Mouse (Mus musculus) urinary bladder, adult 18-20 months (tissue): ENCODE data around the gene Tagln2.

ENCODE experiments used
- DNase-seq, 2 experiments: peaks; one replicate each; pipeline ENCODE4 v3.0.0; 2022; ENCODE audit warnings: low spot score in 2 of 2, mixed read lengths in 2 of 2

Gene Tagln2

DNA sequence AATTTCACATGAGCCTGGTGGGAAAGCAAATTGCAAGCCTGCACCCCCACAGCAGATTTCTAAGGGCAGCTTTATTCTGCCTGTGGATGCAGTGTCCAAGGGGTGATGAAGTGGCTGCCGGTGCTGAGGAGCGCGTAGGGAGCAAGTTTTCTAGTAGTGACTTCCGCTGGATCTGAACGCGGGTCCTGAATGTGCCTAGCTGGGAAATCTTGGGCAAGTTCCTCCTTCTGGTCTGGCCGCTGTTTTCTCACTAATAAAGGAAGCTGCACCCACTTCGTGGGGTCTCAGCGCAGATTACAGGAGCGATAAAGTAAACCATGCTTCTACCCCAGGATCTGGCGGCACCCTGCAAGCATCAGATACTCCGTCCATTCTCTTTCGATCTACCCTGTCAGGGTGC is 18.7 kb upstream of the Tagln2 start:
- no peak for DNase-seq

DNA sequence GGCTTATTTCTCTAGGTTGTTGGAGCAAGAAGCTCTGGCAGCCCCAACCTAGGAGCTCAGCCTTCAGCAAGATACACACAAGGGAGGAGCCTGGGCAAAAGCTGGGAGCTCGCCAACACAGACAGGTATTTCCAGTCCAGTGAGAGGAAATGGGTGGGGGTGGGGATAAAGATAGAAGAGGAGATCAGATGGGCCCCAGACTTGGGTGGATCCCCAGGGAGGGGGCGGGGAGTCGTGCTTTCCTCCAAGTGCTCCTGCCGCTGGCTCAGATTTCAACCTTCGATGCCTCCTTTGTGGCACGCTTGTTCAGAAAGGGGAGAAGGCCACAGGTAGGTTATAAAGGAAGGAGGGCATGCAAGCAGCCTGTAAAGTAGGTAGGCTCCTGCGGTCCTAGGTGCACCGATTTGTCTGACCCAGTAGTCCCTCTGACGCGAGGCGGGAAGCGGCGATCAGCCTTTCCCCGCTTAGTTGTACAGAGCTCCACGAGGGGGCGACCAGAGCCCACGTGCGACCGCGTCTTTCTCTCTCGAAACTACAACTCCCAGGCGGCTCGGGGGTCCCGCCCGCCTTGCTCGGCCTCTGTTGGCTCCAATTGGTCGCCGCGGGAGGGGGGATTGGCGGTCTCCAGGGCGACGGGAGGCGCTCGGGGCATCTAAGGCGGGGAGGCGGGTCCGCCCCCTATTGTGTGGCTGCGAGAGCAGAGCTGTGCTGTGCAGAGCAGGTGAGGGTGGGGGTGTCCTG is 18.1 kb upstream of the Tagln2 start, which contains the start of gene Igsf9:
Igsf9 (plus strand) TSS at position 249 of the 741 bp plus-strand sequence.
- peak; percentile 80 to 86 for DNase-seq

DNA sequence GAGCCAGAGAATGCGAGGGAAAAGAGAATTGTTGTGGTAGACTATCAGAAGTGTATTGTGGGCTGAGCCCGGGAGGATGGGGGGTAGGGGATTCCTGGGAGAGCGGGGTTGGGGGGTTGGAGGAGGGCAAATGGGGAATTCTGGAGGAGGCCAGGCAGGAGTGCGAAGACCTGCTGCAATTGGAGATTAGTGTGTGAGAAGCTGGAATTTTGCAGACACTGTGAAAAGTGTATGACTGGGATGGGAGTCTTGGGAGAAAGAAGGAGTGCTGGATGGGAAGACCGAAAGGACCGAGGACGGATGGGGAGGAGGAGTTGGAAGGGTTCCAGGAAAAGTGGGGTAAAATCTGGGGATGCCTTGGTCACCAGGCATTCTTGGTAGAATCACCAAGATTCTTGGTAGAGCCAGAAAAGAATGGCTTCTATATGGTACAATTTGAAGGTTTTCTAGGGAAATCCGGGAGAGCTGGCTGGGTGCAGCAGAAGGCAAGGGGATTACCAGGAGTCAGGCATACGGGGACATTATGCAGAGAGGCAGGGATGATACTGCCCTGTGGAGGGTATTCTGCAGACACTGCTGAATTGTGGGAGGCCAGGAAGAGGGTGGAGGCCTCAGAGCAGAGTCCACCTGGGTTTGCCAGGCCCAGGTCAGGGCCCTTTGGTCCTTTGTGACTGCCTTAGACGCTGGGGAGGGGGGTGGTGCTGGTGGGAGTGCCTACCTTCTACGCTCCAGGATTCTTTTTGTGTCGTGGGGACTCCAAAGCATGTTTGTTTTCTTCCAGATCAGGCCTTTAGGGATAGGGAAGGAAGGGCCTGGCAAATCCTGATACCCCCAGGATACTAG is 17.1 kb upstream of the Tagln2 start:
- DNase-seq: no peak

DNA sequence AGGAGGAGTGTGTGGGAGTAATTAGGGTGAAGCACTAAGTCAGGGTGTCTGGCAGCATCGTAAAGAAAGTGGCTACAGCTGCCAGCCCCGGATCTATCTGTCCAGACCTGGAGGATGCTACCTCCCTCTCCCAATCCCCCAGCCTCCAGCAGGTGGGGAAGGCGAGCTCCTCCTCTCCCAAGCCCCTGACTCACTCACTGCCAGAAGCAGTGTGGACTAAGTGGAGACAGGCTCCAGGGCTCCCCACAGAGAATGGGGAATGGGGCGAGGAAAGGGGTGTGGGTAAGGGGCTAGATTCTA is 16.5 kb upstream of the Tagln2 start:
- no peak for DNase-seq

- DNase-seq: no peak
Measured at GRCm38 (mm10) chr1:172484236-172484635, 15.6 kb upstream of the Tagln2 start.

DNA sequence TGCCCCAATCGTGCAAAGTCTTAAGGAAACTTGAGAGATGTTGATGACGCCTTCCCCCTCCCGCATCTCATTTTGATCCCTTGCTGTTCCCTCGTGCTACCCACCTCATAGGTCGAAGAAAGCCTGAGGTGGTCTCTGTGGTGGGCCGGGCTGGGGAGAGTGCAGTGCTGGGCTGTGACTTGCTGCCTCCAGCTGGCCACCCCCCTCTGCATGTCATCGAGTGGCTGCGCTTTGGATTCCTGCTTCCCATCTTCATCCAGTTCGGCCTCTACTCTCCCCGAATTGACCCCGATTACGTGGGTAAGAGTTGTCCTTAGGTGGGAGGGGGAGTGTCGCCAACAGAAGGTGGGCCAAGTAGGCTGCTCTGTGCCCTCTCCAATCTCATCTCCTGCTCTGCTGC is 15.2 kb upstream of the Tagln2 start:
- DNase-seq: no peak

DNA sequence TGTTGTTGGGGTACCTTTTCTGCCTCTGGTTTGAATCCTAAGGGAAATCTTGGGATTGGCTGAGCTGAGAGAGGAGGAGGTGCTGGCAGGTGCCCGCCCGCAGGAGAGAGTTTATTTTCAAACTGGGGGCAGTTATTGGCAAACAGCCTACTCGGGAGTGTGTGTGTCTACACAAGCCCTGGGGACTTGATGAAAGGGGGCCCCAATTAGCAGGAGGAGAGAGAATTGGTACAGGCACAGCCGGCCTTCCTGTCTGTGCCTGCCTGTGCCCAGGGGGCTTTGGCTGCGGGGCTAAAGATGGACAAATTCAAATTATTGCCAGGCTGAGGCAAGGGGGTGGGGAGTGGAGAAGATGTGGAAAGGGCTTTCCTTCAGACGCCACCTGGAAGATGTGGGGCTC is 14.0 kb upstream of the Tagln2 start:
- DNase-seq: no peak

DNA sequence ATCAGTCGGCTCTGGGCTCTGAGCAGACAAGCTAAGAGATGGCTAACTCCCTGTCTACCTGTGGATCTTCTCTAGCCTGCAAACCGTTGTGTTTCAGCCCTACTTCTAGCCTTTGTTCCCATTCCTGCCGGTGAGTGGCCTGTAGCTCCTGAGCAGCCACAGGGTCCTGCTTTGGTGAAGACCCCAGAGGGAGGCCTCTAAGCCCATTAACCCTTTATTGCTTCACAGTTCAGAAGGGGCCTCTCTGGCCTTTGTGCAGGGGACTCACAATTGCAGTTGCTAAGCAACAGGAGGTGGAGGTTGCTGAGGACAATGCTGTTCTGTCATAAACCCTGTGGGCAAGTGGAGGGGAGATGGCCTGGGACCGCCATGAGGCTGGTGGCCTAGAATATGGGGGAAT is 13.6 kb upstream of the Tagln2 start:
- DNase-seq: no peak

- no peak for DNase-seq
Measured at GRCm38 (mm10) chr1:172486651-172487050, 13.2 kb upstream of the Tagln2 start.

- no peak for DNase-seq
Measured at GRCm38 (mm10) chr1:172487859-172488258, 12.0 kb upstream of the Tagln2 start.

GRCm38 (mm10) chr1:172488831-172489230 is 11.0 kb upstream of the Tagln2 start:
- DNase-seq: no peak

DNA sequence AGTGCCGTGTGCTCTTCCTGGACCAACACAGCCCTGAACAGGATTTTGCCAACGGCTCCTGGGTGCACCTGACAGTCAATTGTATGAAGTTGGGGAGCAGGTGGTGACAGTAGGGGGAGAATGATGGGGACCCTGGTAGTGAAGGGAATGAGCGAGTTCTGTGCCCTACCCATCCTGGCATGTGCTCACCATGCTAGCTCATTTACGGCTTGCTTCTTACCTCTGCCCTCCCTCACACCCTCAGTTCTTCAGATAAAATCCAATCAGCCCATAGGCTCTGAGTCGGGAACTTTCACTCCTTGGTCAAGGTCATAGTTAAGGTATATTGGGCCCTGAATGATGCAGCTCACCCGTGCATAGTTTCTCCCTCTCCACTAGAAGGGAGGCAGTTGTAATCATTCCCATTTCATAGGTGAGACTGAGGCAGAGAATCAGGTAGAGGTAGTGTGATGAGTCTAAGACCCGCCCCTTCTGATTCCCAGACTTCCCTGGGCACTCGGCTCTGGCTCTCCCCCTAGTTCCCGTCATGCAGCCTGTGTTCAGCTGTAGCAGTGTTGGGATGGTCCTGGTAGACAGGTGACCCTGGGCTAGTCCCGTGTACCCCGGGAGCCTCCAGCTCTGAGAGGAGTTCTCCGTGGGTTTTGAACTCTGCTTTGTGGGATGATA is 10.1 kb upstream of the Tagln2 start:
- DNase-seq: no peak

GRCm38 (mm10) chr1:172490261-172490661 is 9.6 kb upstream of the Tagln2 start:
- DNase-seq: peak; percentile 77 to 98

GRCm38 (mm10) chr1:172492047-172492446 is 7.8 kb upstream of the Tagln2 start:
- no peak for DNase-seq

GRCm38 (mm10) chr1:172493516-172493915 is 6.3 kb upstream of the Tagln2 start:
- no peak for DNase-seq

GRCm38 (mm10) chr1:172496030-172496429 is 3.8 kb upstream of the Tagln2 start:
- DNase-seq: no peak

DNA sequence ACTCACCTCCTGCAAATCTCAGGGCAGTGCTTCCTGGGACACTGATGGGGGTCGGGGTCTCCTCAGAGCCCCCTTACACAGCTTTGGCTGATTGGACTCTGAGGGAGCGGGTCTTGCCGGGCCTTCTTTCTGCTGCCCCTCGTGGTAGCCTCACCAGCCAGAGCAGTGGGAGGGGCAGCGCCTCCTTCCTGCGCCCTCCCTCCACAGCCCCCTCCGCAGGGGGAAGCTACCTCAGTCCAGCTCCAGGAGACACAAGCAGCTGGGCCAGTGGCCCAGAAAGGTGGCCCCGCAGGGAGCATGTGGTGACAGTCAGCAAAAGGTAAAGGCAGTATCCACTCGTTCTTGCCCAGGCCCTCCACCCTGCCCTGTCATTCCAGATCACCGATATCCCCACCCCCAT is 2.4 kb upstream of the Tagln2 start:
- no peak for DNase-seq

DNA sequence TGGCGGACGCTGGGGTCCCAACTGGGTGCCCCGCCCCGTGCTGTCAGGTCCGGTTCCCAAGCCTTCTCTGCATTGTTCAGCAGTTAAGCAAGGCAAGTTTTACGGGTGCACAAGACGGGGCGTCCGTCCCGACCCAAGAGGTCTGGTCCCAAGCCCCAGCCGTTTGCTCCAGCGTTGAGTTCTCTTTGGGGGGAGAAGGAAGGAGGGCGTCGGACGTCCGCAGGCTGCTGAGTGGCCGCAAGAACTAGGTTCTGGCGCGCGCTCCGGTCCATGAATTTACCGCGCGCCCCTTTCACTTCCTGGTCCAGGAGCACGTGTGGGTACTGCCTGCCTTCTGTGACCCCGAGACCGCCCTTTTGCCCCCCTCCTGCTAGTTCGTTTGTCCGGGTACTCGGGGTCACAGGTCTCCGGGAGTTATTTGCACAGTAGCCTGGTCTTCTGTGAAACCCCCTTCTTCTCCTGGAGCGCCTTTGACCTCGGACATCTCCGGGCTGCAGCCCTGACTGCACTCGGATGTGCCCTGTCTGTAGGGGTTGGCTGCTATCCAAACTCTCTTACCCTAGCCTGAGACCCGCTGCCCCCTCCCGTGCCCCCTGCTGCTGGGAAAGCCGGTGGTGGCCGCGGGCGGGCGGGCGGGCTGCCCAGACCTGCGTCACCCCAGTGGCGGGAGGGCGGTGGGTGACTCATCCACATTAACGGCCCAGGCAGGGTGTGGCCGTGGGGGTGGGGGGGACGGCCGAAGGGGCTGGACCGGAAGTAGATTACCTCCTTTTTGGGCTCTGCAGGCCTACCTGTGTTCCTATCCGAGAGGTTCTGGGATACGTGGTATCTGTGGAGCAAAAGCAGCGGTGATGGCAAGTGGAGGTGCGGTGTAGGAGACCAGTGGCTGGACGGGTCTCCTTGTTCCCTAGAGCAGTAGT is 864 bp downstream of the Tagln2 start:
- peak; percentile 69 to 75 for DNase-seq

GRCm38 (mm10) chr1:172501371-172502144 is 1.7 kb downstream of the Tagln2 start:
- DNase-seq: peak in 1 of 2 experiments; percentile 70
